Mouse (Mus musculus) heart, embryonic 11.5 days (tissue): ENCODE data around the gene Fn1. TPM values are rescaled to one million over a fixed set of nuclear protein-coding genes. Genes with fewer than 3 reads are reported as not detected.

Source experiments
- ATAC-seq: fragments of 200-750 bp; cut with Nextera tagmentation; replicated peaks from 2 replicates; pipeline ENCODE4 v1.8.0; 2017; ENCODE audit warnings: moderate library complexity; ENCODE audit not compliant: insufficient number of reproducible peaks, low FRiP score, low TSS enrichment
- H3K27ac ChIP-seq: fragments of 300-500 bp; sonication (generic); 2 replicates; pipeline ENCODE4 v1.5.1; 2014; ENCODE audit warnings: mild to moderate bottlenecking, low read depth, low read length
- H3K27me3 ChIP-seq: fragments of 300-500 bp; sonication (generic); 2 replicates; pipeline ENCODE4 v1.6.1; 2014; ENCODE audit warnings: mild to moderate bottlenecking, low read length, mixed read lengths; ENCODE audit not compliant: control insufficient read depth, insufficient read depth
- H3K36me3 ChIP-seq: fragments of 300-500 bp; sonication (generic); 2 replicates; pipeline ENCODE4 v1.6.1; 2014; ENCODE audit warnings: mild to moderate bottlenecking, low read length, moderate library complexity, mixed read lengths; ENCODE audit not compliant: control insufficient read depth, insufficient read depth
- H3K4me1 ChIP-seq: fragments of 300-500 bp; sonication (generic); 2 replicates; pipeline ENCODE4 v1.6.1; 2014; ENCODE audit warnings: low read length; ENCODE audit not compliant: control insufficient read depth, insufficient read depth
- H3K4me2 ChIP-seq: fragments of 300-500 bp; sonication (generic); 2 replicates; pipeline ENCODE4 v1.6.1; 2014; ENCODE audit warnings: mild to moderate bottlenecking, moderate library complexity
- H3K4me3 ChIP-seq: fragments of 300-500 bp; sonication (generic); 2 replicates; pipeline ENCODE4 v1.5.1; 2014; ENCODE audit warnings: low read depth, low read length
- H3K9ac ChIP-seq: fragments of 300-500 bp; sonication (generic); 2 replicates; pipeline ENCODE4 v1.6.1; 2014; ENCODE audit warnings: mild to moderate bottlenecking, low read depth, low read length, moderate library complexity
- H3K9me3 ChIP-seq: fragments of 300-500 bp; sonication (generic); replicated peaks from 2 replicates; pipeline ENCODE4 v1.6.1; 2016; ENCODE audit warnings: low read length; ENCODE audit not compliant: control insufficient read depth
- WGBS: fragments of 180-500 bp; shearing (Covaris S2); extraction: QIAGEN DNeasy Blood & Tissue Kit; methylation state at CpG from one replicate; pipeline ENCODE4 v1.1.7; 2014; ENCODE audit not compliant: insufficient replicate concordance; 5-methylcytosine and 5-hydroxymethylcytosine counted together
- polyA plus RNA-seq: library from polyadenylated mRNA; unstranded; fragments of >200 nt; fragmentation: Nextera tagmentation; extraction: Ambion mirVana; gene quantifications from 2 replicates; pipeline ENCODE4 v1.2.1, GENCODE M21; 2014

Gene Fn1
- polyA plus RNA-seq, 1 experiment from 2014 or later = 332 TPM

DNA sequence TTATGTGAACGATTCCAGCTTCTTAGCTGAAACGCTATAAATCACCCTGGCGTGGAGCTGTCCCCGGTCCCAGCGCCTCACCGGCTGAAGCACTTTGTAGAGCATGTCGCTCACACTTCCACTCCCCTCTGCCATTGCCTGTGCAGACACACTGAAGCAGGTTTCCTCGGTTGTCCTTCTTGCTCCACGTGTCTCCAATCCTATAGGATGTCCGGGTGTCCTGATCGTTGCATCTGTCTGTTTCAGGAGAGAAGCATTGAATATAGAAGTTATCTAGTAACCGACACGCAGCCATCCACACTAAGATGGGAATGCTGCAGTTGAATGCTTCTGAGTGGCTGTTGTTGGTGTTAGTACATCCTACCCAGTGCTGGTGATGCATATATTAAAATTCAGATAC, 7.5 kb downstream of the Fn1 start:
- Histone ChIP-seq H3K9ac (no peak overlapping the region), H3K36me3 (peaks cover 67% of the 10 kb centered on the region), H3K27ac (no peak overlapping the region), H3K4me2 (no peak overlapping the region), H3K4me3 (no peak overlapping the region), H3K9me3 (no peaks in the 10 kb centered on the region), H3K27me3 (no peaks in the 10 kb centered on the region), H3K4me1 (peaks cover 7% of the 10 kb centered on the region; the same call in 1 of the 2 replicates)
- WGBS = 92% methylated on average over 13 of the region's 13 CpGs
- ATAC-seq = no peak

DNA sequence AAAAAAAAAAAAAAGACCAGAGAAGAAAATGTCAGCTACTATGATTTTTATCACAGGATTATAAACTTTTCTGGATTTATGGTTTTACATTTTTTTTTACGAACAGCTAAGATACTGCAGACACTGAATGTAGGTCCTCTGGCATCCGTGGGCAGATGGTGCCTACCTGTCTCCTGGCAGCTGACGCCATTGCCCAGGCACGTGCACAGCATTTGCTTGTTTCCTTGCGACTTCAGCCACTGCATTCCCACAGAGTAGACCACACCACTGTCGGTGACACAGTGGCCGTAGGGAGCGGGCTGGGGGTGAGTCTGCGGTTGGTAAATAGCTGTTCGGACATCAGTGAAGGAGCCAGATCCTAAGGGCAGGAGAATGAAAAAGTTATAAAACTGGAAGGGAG, 10.2 kb downstream of the Fn1 start:
- Histone ChIP-seq H3K9ac (no peak overlapping the region), H3K4me3 (no peak overlapping the region), H3K4me2 (no peak overlapping the region), H3K9me3 (no peaks in the 10 kb centered on the region), H3K4me1 (no peaks in the 10 kb centered on the region), H3K27ac (no peak overlapping the region), H3K36me3 (peaks cover 62% of the 10 kb centered on the region), H3K27me3 (no peaks in the 10 kb centered on the region)
- WGBS = 89% methylated on average over 10 of the region's 10 CpGs
- ATAC-seq = no peak

GRCm38 (mm10) chr1:71641206-71641605, 11.8 kb downstream of the Fn1 start:
- no peak for ATAC-seq
- H3K4me2 ChIP-seq = no peak overlapping the region
- no peak overlapping the region for H3K4me3 ChIP-seq
- no peaks in the 10 kb centered on the region for H3K27me3 ChIP-seq
- no peak overlapping the region for H3K9ac ChIP-seq
- no peaks in the 10 kb centered on the region for H3K9me3 ChIP-seq
- WGBS = 73% methylated on average over 11 of the region's 11 CpGs
- peaks cover 72% of the 10 kb centered on the region for H3K36me3 ChIP-seq
- no peak overlapping the region for H3K27ac ChIP-seq
- H3K4me1 ChIP-seq = no peaks in the 10 kb centered on the region

DNA sequence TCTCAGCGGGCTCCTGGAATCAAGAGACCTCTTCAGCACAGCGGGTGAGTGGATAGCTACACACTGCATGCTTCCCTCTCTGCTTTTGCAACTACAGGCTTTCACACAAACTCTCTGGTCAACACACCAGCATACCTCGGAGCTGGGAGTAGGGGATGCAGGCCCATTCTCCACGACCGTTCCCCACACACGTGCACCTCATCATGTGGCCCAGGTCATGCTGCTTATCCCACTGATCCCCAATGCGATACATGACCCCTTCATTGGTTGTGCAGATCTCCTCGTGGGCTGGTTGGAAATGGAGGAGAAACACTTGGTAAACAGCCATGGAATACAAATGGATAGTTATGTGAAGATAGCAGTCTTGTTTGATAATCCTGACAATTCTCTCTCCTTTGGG, 12.8 kb downstream of the Fn1 start:
- no peaks in the 10 kb centered on the region for H3K27me3 ChIP-seq
- no peak for ATAC-seq
- H3K4me2 ChIP-seq = no peak overlapping the region
- no peak overlapping the region for H3K9ac ChIP-seq
- no peak overlapping the region for H3K27ac ChIP-seq
- WGBS = 88% methylated on average over 8 of the region's 8 CpGs
- no peak overlapping the region for H3K4me3 ChIP-seq
- H3K36me3 ChIP-seq = peaks cover 74% of the 10 kb centered on the region
- no peaks in the 10 kb centered on the region for H3K9me3 ChIP-seq
- no peaks in the 10 kb centered on the region for H3K4me1 ChIP-seq

DNA sequence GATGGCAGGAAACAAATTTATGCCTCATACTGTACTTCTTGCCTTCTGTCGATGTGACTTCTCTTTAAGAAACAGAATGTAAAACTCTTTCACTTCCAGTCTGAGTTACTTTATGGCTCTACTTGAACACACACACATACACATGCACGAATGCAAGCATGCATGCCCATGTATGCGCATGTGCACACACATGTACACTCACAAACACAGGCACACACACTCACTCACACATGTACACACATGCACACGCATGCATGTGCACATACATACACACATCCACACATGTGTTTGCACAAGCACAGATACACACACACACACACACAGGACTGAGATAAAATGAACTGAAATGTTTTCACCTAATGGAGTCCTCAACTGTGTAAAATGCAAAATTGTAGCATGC, 16.3 kb downstream of the Fn1 start:
- no peak overlapping the region for H3K9ac ChIP-seq
- no peak overlapping the region for H3K4me2 ChIP-seq
- WGBS = 99% methylated on average over 4 of the region's 4 CpGs
- no peak overlapping the region for H3K27ac ChIP-seq
- no peaks in the 10 kb centered on the region for H3K4me1 ChIP-seq
- H3K4me3 ChIP-seq = no peak overlapping the region
- ATAC-seq = no peak
- no peaks in the 10 kb centered on the region for H3K27me3 ChIP-seq
- H3K36me3 ChIP-seq = peaks cover 50% of the 10 kb centered on the region
- H3K9me3 ChIP-seq = no peaks in the 10 kb centered on the region

DNA sequence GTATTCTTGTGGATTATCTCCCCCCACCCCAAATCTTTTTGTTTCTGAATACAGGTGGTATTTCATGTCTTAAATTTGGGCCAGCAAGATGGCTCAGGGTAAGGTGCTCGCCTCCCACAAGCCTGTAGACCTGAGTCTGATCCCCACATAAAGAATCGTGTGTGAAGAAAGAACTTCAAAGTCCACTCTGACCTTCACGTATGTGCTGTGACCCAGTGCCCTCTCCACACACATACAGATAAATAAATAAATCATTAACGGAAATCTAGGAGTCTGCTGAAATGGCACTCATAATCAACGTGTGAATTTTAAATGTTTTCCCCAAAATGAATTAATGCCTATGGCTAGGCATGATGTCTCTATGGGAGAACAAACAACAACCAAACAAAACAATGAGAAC, 16.9 kb downstream of the Fn1 start:
- ATAC-seq = no peak
- Histone ChIP-seq H3K4me3 (no peak overlapping the region), H3K4me2 (no peak overlapping the region), H3K36me3 (peaks cover 47% of the 10 kb centered on the region), H3K4me1 (no peaks in the 10 kb centered on the region), H3K27me3 (no peaks in the 10 kb centered on the region), H3K9me3 (no peaks in the 10 kb centered on the region), H3K27ac (no peak overlapping the region), H3K9ac (no peak overlapping the region)
- 88% methylated on average over 5 of the region's 5 CpGs for WGBS

GRCm38 (mm10) chr1:71635101-71636014, 17.6 kb downstream of the Fn1 start:
- no peak overlapping the region for H3K27ac ChIP-seq
- WGBS = 92% methylated on average over 10 of the region's 10 CpGs
- no peaks in the 10 kb centered on the region for H3K27me3 ChIP-seq
- H3K4me2 ChIP-seq = no peak overlapping the region
- no peak overlapping the region for H3K4me3 ChIP-seq
- no peaks in the 10 kb centered on the region for H3K4me1 ChIP-seq
- H3K36me3 ChIP-seq = peaks cover 46% of the 10 kb centered on the region
- no peak overlapping the region for H3K9ac ChIP-seq
- H3K9me3 ChIP-seq = no peaks in the 10 kb centered on the region
- ATAC-seq = no peak

- H3K27me3 ChIP-seq = no peaks in the 10 kb centered on the region
- H3K4me1 ChIP-seq = no peaks in the 10 kb centered on the region
- H3K9ac ChIP-seq = no peak overlapping the region
- WGBS = 58% methylated on average over 6 of the region's 6 CpGs
- peaks cover 48% of the 10 kb centered on the region for H3K36me3 ChIP-seq
- H3K27ac ChIP-seq = no peak overlapping the region
- H3K9me3 ChIP-seq = no peaks in the 10 kb centered on the region
- no peak for ATAC-seq
- H3K4me2 ChIP-seq = no peak overlapping the region
- no peak overlapping the region for H3K4me3 ChIP-seq
Measured at GRCm38 (mm10) chr1:71634471-71634981, 18.5 kb downstream of the Fn1 start.

- H3K36me3 ChIP-seq = peaks cover 56% of the 10 kb centered on the region
- H3K4me1 ChIP-seq = no peaks in the 10 kb centered on the region
- no peak for ATAC-seq
- WGBS = 89% methylated on average over 10 of the region's 10 CpGs
- H3K4me3 ChIP-seq = no peak overlapping the region
- no peaks in the 10 kb centered on the region for H3K9me3 ChIP-seq
- H3K4me2 ChIP-seq = no peak overlapping the region
- H3K27me3 ChIP-seq = no peaks in the 10 kb centered on the region
- H3K9ac ChIP-seq = no peak overlapping the region
- H3K27ac ChIP-seq = no peak overlapping the region
Measured at GRCm38 (mm10) chr1:71632387-71632786, 20.6 kb downstream of the Fn1 start.
